Mouse (Mus musculus) liver, embryonic 14.5 days (tissue): ENCODE data around the gene Slco2a1.

Experiments used
- CTCF ChIP-seq: IDR thresholded peaks from 2 replicates; pipeline ENCODE4 v1.5.1; 2016; ENCODE audit warnings: antibody characterized with exemption, low read depth, control low read depth
- EP300 ChIP-seq: IDR thresholded peaks from 2 replicates; pipeline ENCODE4 v1.6.1; 2016; ENCODE audit warnings: antibody characterized with exemption, low read depth

DNA sequence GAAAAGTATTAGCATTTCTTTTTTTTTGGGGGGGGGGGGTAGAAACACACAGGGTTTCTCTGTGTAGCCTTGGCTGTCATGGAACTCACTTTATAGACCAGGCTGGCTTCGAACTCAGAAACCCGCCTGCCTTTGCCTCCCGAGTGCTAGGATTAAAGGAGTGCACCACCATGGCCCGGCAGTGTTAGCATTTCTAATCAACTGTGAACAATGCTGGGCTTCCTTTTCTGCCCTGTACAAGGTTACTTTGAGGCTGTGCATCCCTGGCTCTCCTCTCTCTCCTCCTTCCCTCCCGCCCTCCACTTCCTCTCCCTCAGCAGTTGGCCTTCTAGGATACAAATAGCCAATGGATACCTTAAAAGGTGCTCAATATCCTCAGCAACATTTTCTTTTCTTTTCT is 39.8 kb upstream of the Slco2a1 start:
- TF ChIP-seq EP300 (no peak), CTCF (no peak)
